Mouse (Mus musculus) spleen, adult 2 months (tissue): ENCODE measurements around the gene Slc9a9. TPM values are rescaled to one million over a fixed set of nuclear protein-coding genes. Genes with fewer than 3 reads are reported as not detected.

ENCODE experiments used
- DNase-seq, 2 experiments: peaks; one replicate each; pipeline versions ENCODE4 v3.0.0 to v3.0.0-alpha.2; 2012 to 2021; ENCODE audit warnings: low spot score in 2 of 2, low read depth in 1 of 2
- H3K27ac ChIP-seq: fragments of 200-500 bp; 2 replicates; pipeline ENCODE4 v1.5.1; 2012; ENCODE audit warnings: low read length, inconsistent platforms; ENCODE audit not compliant: insufficient read depth
- H3K27me3 ChIP-seq: fragments of 200-500 bp; 2 replicates; pipeline ENCODE4 v1.6.1; 2012; ENCODE audit warnings: mild to moderate bottlenecking, moderate library complexity, low read length, inconsistent platforms; ENCODE audit not compliant: control insufficient read depth, insufficient read depth
- H3K36me3 ChIP-seq: fragments of 200-500 bp; 2 replicates; pipeline ENCODE4 v1.6.1; 2012; ENCODE audit warnings: mild to moderate bottlenecking, low read length, inconsistent platforms; ENCODE audit not compliant: control insufficient read depth, insufficient read depth
- H3K4me1 ChIP-seq: fragments of 200-500 bp; 2 replicates; pipeline ENCODE4 v1.6.1; 2011; ENCODE audit warnings: inconsistent platforms; ENCODE audit not compliant: control insufficient read depth, insufficient read depth, insufficient read length
- H3K4me3 ChIP-seq: fragments of 200-500 bp; 2 replicates; pipeline ENCODE4 v1.5.1; 2011; ENCODE audit warnings: mild to moderate bottlenecking, inconsistent platforms; ENCODE audit not compliant: insufficient read depth, insufficient read length; ENCODE audit errors: extremely low read depth
- CTCF ChIP-seq: fragments of 200-500 bp; IDR thresholded peaks from 2 replicates; pipeline ENCODE4 v1.5.1; 2011; ENCODE audit warnings: mild to moderate bottlenecking, inconsistent platforms; ENCODE audit not compliant: insufficient read depth, insufficient read length, insufficient replicate concordance; ENCODE audit errors: extremely low read depth
- POLR2A ChIP-seq: fragments of 200-500 bp; IDR thresholded peaks from 2 replicates; pipeline ENCODE4 v1.6.1; 2011; ENCODE audit warnings: low read depth, low read length, inconsistent platforms
- WGBS: fragments of 180-500 bp; shearing (Covaris S2); methylation state at CpG from one replicate; pipeline ENCODE4 v1.1.7; 2018; 5-methylcytosine and 5-hydroxymethylcytosine counted together
- polyA plus RNA-seq: library from polyadenylated mRNA; depleted of rRNA; stranded (reverse); fragments of >200 nt; gene quantifications from 2 replicates; pipeline ENCODE4 v1.2.3, GENCODE M21; 2012

Slc9a9 gene
- polyA plus RNA-seq, 1 experiment = 8.3 TPM

DNA sequence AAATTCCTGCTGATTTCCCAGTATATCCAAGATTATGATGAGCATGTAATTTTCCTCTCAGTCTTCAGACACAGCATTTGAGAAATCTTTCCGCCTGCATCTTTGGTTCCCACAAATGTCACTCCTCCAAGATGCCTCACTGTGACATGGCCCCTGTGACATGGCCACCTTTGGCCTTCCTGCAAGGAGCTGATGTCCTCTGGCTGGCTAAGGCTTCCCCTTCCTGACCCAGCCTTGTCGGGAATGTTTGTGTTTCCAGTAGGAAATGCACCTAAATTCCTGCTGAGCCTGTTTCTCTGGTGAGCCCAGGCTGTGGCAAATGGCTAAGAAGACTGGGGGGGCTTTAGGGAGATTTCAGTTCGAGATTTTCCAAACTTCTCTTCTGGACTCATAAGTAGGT is 480.4 kb downstream of the Slc9a9 start:
- Histone ChIP-seq H3K27ac (no peak overlapping the region), H3K4me3 (no peak overlapping the region), H3K4me1 (no peaks in the 10 kb centered on the region), H3K36me3 (no peaks in the 10 kb centered on the region), H3K27me3 (no peaks in the 10 kb centered on the region)
- TF ChIP-seq POLR2A (no peak), CTCF (no peak)
- no peak for DNase-seq
- WGBS = 76% methylated on average over 3 of the region's 3 CpGs

- H3K27ac ChIP-seq = no peak overlapping the region
- H3K36me3 ChIP-seq = no peaks in the 10 kb centered on the region
- no peak for TF ChIP-seq POLR2A
- no peak for TF ChIP-seq CTCF
Observed at GRCm38 (mm10) chr9:95150597-95150996, 480.9 kb downstream of the Slc9a9 start.

DNA sequence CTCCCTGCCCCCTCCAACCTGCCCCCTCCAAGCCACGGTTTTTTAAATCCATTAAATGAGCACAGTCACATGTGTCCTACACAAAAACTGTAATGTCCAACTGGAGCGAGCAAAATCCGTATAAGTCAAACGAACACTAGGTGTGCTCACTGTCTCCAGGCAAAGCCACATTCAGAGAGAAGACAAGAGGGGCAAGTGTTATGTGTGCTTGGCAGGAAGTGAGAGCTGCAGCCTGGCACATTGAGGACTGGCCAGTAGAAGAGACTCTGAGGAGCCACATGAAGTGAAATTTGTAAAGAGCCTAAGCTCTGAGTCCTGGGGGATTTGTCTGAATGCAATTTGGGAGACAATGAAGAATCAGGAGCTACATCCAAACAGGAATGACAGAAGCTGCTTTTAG is 481.3 kb downstream of the Slc9a9 start:
- Histone ChIP-seq H3K4me1 (no peaks in the 10 kb centered on the region), H3K27ac (no peak overlapping the region), H3K27me3 (no peaks in the 10 kb centered on the region), H3K36me3 (no peaks in the 10 kb centered on the region), H3K4me3 (no peak overlapping the region)
- no peak for DNase-seq
- TF ChIP-seq POLR2A (no peak), CTCF (no peak)
- 89% methylated on average over 4 of the region's 4 CpGs for WGBS

More at GRCm38 (mm10) chr9:95150597-95150996, 480.9 kb downstream of the Slc9a9 start:
- Histone ChIP-seq H3K4me1 (no peaks in the 10 kb centered on the region), H3K4me3 (no peak overlapping the region), H3K27me3 (no peaks in the 10 kb centered on the region)
- DNase-seq = no peak
- WGBS = 91% methylated on average over 3 of the region's 3 CpGs

GRCm38 (mm10) chr9:95151746-95152145 is 482.0 kb downstream of the Slc9a9 start:
- TF ChIP-seq CTCF = no peak
- TF ChIP-seq POLR2A = no peak
- H3K4me1 ChIP-seq = no peaks in the 10 kb centered on the region
- no peak overlapping the region for H3K4me3 ChIP-seq
- 76% methylated on average over 4 of the region's 4 CpGs for WGBS
- no peaks in the 10 kb centered on the region for H3K36me3 ChIP-seq
- no peak overlapping the region for H3K27ac ChIP-seq
- H3K27me3 ChIP-seq = no peaks in the 10 kb centered on the region
- DNase-seq = no peak

DNA sequence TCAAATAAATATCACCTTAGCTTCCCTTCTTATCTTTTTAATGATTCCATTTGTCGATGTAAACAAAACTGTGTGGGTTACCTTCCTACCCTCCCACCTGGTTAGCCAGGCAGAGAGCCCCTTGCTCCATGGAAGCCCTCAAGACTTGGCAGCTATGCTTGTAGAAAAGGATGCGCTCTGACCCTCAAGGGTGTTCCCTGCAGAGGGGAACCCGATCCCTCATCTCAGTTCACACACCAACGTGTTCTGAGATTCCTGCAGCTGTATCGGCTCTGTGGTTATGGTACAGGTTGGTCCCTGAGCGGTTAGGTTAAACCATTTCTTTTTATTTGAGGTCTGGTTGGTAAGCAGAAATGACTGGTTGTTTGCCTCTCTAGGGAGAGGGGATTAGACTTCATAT is 484.3 kb downstream of the Slc9a9 start:
- no peak for DNase-seq
- H3K4me3 ChIP-seq = no peak overlapping the region
- WGBS = 91% methylated on average over 6 of the region's 6 CpGs
- H3K27ac ChIP-seq = no peak overlapping the region
- TF ChIP-seq CTCF (no peak), POLR2A (no peak)
- H3K27me3 ChIP-seq = no peaks in the 10 kb centered on the region
- H3K4me1 ChIP-seq = no peaks in the 10 kb centered on the region
- no peaks in the 10 kb centered on the region for H3K36me3 ChIP-seq

- Histone ChIP-seq H3K27me3 (no peaks in the 10 kb centered on the region), H3K36me3 (no peaks in the 10 kb centered on the region), H3K27ac (no peak overlapping the region), H3K4me3 (no peak overlapping the region), H3K4me1 (no peaks in the 10 kb centered on the region)
- TF ChIP-seq POLR2A (no peak), CTCF (no peak)
- 70% methylated on average over 4 of the region's 4 CpGs for WGBS
- DNase-seq = no peak
Observed at GRCm38 (mm10) chr9:95157948-95158347, 488.2 kb downstream of the Slc9a9 start.

GRCm38 (mm10) chr9:95158916-95159315 is 489.2 kb downstream of the Slc9a9 start:
- no peak for TF ChIP-seq POLR2A
- no peak overlapping the region for H3K27ac ChIP-seq
- 91% methylated on average over 8 of the region's 8 CpGs for WGBS
- no peak for DNase-seq
- H3K27me3 ChIP-seq = no peaks in the 10 kb centered on the region
- H3K4me3 ChIP-seq = no peak overlapping the region
- no peaks in the 10 kb centered on the region for H3K36me3 ChIP-seq
- no peaks in the 10 kb centered on the region for H3K4me1 ChIP-seq
